Mouse (Mus musculus): Measurements from ENCODE around the gene Mcur1. TPM values are rescaled to one million over a fixed set of nuclear protein-coding genes. Genes with fewer than 3 reads are reported as not detected.

Gene Mcur1
- total RNA-seq, 4 experiments from 2014 or later = 28.4 to 44.0 (median 34.8) TPM

- no peak for DNase-seq
Measured at GRCm38 (mm10) chr13:43525363-43526134, 34.4 kb downstream of the Mcur1 start.

- peak; percentile 27 for DNase-seq
Measured at GRCm38 (mm10) chr13:43524491-43525362, 35.3 kb downstream of the Mcur1 start.

DNA sequence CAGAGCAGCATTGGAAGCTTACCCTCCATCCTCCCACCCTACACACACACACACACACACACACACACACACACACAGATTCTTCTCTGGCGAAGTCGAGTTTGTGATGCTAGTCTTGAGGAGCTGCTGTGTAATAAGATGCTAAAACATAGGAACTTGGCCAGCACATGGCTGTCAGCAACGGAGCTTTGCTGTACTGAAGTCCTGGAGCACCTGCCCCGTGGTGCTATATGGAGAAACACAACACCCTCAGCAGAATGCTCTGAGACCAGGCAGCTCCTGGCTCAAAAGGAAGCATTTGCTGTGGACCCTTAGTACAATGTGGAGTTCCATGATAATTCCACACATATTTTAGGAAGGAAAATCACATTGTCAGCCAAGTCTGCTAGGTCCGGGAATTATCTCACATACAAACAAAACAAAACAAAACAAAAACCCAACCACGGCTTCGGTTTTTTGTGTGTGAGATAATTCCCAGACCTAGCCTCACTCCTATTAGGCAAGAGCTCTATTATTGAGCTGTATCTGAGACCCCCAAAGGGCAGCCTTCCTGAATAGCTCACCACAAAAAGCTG lies 36.0 kb downstream of the Mcur1 start:
- no peak for DNase-seq

- no peak for DNase-seq
Measured at GRCm38 (mm10) chr13:43521940-43522339, 38.1 kb downstream of the Mcur1 start.

DNA sequence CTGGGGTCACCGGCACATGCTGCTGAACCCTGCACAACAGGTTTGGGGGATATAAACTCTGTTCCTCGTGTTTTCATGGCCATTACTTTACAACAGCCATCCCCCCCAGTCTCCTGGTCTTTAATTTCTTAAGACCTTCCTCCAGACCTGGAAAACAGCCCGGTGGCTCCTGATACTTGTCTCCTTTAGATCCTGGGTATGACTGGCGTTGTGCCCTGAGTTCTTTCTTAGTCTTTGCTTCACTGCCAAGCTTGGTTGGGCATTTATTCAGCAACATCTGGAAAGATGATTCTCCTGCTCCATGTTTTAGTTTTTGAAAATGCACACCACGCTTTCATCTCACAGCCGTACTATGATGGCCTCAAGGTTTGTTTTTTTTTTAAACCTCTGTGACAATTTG lies 40.7 kb downstream of the Mcur1 start:
- DNase-seq = no peak

DNA sequence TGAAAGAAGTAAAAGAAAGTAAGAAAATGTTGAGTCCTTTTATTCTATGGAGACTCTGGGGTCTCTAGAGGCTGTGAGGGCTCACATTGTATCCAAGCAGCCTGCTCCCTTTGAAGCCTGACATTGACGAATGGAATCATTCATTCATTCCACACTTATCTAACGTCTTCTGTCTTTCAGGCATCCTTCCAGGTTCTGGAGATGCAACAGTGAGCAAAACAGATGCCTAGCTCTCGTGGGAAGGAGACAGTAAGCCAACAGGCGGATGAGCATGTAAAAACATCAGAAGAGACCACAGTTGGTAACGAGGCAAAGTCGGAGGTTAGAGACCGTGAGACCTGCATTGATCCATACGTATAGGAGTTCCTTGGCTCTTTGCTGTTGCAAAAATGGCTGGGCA lies 42.6 kb downstream of the Mcur1 start:
- DNase-seq = no peak

- no peak for DNase-seq
Measured at GRCm38 (mm10) chr13:43516931-43517330, 43.1 kb downstream of the Mcur1 start.

GRCm38 (mm10) chr13:43516119-43516518 lies 43.9 kb downstream of the Mcur1 start:
- DNase-seq = no peak

- no peak for DNase-seq
Measured at GRCm38 (mm10) chr13:43514950-43515358, 45.0 kb downstream of the Mcur1 start.

GRCm38 (mm10) chr13:43512736-43513135 lies 47.3 kb downstream of the Mcur1 start:
- DNase-seq = no peak

DNA sequence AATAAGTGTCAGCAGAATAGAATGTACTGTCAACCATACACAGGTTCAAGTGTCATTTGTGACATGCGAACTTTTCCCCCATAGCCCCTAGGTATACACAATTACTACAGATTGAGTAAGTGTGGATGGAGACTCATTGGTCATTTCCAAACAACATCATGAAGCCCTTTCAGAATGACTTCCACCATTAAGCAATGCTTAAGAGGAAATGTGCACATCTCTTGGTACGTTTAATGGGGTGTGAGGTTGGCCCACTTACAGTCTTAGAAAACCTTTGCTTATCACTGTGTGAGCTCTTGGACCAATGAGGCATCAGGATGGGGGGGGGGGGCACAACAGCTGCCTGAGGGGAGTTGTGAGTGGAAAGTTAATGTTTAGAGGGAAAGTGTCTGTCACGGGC lies 54.2 kb downstream of the Mcur1 start:
- no peak for DNase-seq

- no peak for DNase-seq
Measured at GRCm38 (mm10) chr13:43503395-43503850, 56.6 kb downstream of the Mcur1 start.

GRCm38 (mm10) chr13:43501601-43502000 lies 58.4 kb downstream of the Mcur1 start:
- DNase-seq = no peak

- no peak for DNase-seq
Measured at GRCm38 (mm10) chr13:43500483-43500850, 59.5 kb downstream of the Mcur1 start.

DNA sequence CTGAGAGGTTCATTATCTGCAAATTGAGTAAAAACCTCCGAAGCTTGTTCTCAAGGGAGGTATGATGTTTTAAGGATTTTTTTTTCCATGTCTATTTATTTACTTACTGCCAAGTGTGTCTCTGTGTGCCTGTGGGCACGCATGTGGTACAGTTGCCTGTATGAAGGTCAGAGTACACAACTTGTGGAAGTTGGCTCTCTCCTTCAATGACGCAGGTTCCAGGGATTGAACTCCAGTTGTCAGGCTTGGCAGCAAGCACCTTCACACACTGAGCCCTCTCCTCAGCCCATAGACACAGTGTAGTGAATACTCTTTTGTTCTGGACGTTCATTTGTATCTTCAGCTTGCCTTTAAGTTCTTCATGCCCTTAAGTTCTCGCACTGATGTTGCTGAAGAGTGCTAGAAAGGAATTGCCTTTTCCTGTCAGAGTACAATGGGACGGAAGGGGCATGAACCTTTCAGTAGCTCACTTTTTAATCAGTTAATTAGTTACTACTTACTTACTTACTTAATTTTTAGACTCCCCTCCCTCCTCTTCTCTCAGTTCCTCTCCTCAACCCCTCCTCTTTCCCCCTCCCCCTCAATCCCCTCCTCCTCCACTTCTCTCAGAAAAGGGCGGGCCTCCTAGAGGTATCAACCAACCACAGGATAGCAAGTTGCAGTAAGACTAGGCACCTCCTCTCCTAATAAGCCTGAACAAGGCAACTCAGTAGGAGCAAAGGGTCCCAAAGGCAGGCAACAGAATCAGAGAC lies 60.1 kb downstream of the Mcur1 start:
- no peak for DNase-seq

- DNase-seq = no peak
Measured at GRCm38 (mm10) chr13:43498849-43499248, 61.1 kb downstream of the Mcur1 start.

DNA sequence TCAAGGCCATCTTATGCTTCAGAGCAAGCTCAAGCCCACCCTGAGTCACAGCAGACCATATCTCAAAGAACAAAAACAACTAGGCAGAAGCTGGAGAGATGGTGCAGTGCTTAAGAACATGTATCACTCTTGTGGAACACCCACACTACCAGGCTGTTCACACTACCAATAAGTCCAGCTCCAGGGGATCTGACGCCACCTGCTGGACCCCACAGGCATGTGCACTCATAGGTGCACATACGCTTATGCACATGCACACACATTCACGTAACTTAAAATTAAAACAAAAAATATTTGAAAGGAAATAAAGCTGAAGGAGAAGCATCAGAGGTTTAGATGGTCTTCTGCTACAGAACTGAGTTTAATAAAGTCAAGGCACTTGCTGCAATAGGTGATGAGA lies 62.2 kb downstream of the Mcur1 start:
- DNase-seq = no peak

DNA sequence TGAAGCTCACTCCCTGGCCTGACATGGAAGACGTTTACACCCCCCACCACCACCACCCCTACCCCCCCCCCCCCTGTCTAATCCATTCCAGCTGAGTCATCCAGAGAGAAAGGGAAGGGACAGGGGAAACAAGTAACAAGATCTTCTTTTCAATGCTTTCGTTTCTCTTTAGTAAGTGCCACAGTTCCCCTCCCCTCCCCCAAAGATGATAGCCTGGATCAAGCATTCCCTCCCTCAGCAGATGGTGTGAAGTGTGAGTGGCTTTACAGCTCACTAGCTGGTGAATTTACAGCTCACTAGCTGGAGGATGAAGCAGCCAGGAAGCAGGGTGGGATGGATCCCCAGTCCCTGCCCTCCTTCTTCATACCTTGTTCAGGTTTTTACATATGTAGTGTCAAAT lies 63.3 kb downstream of the Mcur1 start:
- DNase-seq = no peak

- no peak for DNase-seq
Measured at GRCm38 (mm10) chr13:43495645-43496044, 64.3 kb downstream of the Mcur1 start.

- no peak for DNase-seq
Measured at GRCm38 (mm10) chr13:43493725-43494124, 66.3 kb downstream of the Mcur1 start.

GRCm38 (mm10) chr13:43493058-43493481 lies 66.9 kb downstream of the Mcur1 start:
- DNase-seq = no peak

Measured in adrenal gland, adult 8-10 months (tissue).